Comparison of ENCODE assay signal across 40 mouse cellular contexts in genomic region chr15:101011352-101011751, GRCm38 (mm10). TPM values are rescaled to one million over a fixed set of nuclear protein-coding genes. Genes with fewer than 3 reads are reported as not detected.
DNase-seq lines count a peak whose midpoint lies in the region; ATAC-seq and TF ChIP-seq lines count a peak whose summit lies in the region.
"Had no signal": no experiment of that assay in that cellular context is flagged by ENCODE, and none has a peak within 500 bp of the region (broad histone marks: within the 10 kb centered on the region; RNA-seq: fewer than 3 reads in every experiment).

No protein-coding gene starts in this region.

- no peak for TF ChIP-seq RAD21 in CH12.LX (IDR thresholded peaks at IDR 0.05; ENCODE audit: low read depth, low read length)
- no peak for TF ChIP-seq RAD21 in MEL (IDR thresholded peaks at IDR 0.05; ENCODE audit: low read depth, low read length)

- no peaks in the 10 kb centered on the region for H3K79me2 ChIP-seq in CH12.LX (replicated peaks; ENCODE audit: control insufficient read depth, extremely low read depth, insufficient read depth, poor library complexity, severe bottlenecking)
- no peaks in the 10 kb centered on the region for H3K79me2 ChIP-seq in MEL (ENCODE audit: control insufficient read depth, insufficient read depth, low read length, poor library complexity)

- in situ Hi-C loops in CH12.LX (cut with MboI; ENCODE audit: low pct_ligation_motif_present, low pct_unique_long_range_greater_than_20kb, low sequenced_read_pairs), result no loop called here

- intact Hi-C loops in gastrocnemius, postnatal 14 days (cut with DNase I; ENCODE audit: low total_unique reads), result no loop called here

- H3K4me3 ChIP-seq in CH12.LX (replicated peaks in 1 of 3; ENCODE audit: low read depth in 2 of 3, low read length in 2 of 3, poor library complexity in 1 of 3) (no peak overlapping the region), MEL (ENCODE audit: control insufficient read depth in 1 of 2, insufficient read depth in 1 of 2, low read depth in 2 of 2, low read length in 2 of 2) (no peak overlapping the region)
- no peak overlapping the region for H3K4me3 ChIP-seq in forebrain, embryonic 11.5 days (ENCODE audit: low read depth, low read length)
- H3K4me3 ChIP-seq: embryonic facial prominence, embryonic 10.5 days; embryonic facial prominence, embryonic 13.5 days; erythroblast, embryonic 14.5 days; forebrain, embryonic 13.5 days; gastrocnemius, adult 2 months; heart, adult 2 months; heart, embryonic 10.5 days; heart, embryonic 13.5 days had no signal

- TF ChIP-seq EP300 in CH12.LX (IDR thresholded peaks at IDR 0.05; ENCODE audit: low read length) (no peak), MEL (IDR thresholded peaks at IDR 0.05; ENCODE audit: low read depth in 1 of 2, low read length in 2 of 2) (no peak)

- H3K36me3 ChIP-seq in CH12.LX (replicated peaks in 1 of 2; ENCODE audit: control insufficient read depth in 1 of 2, insufficient read depth in 1 of 2, low read length in 1 of 2) (no peaks in the 10 kb centered on the region), MEL (ENCODE audit: control insufficient read depth in 1 of 2, insufficient read depth in 2 of 2, low read length in 2 of 2) (no peaks in the 10 kb centered on the region)
- no peaks in the 10 kb centered on the region for H3K36me3 ChIP-seq in forebrain, embryonic 11.5 days (ENCODE audit: control insufficient read depth, insufficient read depth, low read length)
- H3K36me3 ChIP-seq: embryonic facial prominence, embryonic 13.5 days; heart, embryonic 10.5 days; heart, embryonic 13.5 days had no signal

- H3K27ac ChIP-seq in CH12.LX (ENCODE audit: insufficient read depth, low read depth) (no peak overlapping the region), MEL (ENCODE audit: control insufficient read depth, low read depth, low read length) (no peak overlapping the region)
- H3K27ac ChIP-seq in forebrain, embryonic 11.5 days (ENCODE audit: low read depth, low read length), result no peak overlapping the region
- H3K27ac ChIP-seq: embryonic facial prominence, embryonic 10.5 days; embryonic facial prominence, embryonic 13.5 days; forebrain, embryonic 13.5 days; gastrocnemius, adult 2 months; heart, adult 2 months; heart, embryonic 10.5 days; heart, embryonic 13.5 days; hindbrain, embryonic 14.5 days had no signal

- H3K27me3 ChIP-seq in CH12.LX (replicated peaks), result peaks cover 51% of the 10 kb centered on the region
- H3K27me3 ChIP-seq in MEL (ENCODE audit: control insufficient read depth in 1 of 2, insufficient read depth in 2 of 2, low read length in 2 of 2), result no peaks in the 10 kb centered on the region
- H3K27me3 ChIP-seq in forebrain, embryonic 11.5 days (ENCODE audit: control insufficient read depth, insufficient read depth, low read length), result no peaks in the 10 kb centered on the region
- H3K27me3 ChIP-seq: embryonic facial prominence, embryonic 13.5 days; forebrain, embryonic 13.5 days; Patski had no signal

- DNase-seq in 416B (ENCODE audit: low read depth) (peak; percentile 34), CH12.LX (ENCODE audit: extremely low read depth) (peak; percentile 50), MEL (ENCODE audit: low read depth, low spot score) (peak; percentile 47), WW6 (ENCODE audit: low read depth, low spot score) (peak; percentile 26)
- no peak for DNase-seq in gastrocnemius, postnatal 14 days
- DNase-seq in layer of hippocampus, adult 8-10 months (ENCODE audit: low spot score in 2 of 2), result no peak
- DNase-seq in forebrain, embryonic 11.5 days (ENCODE audit: low spot score), result no peak
- DNase-seq in right cerebral cortex, postnatal 4 days, result no peak
- DNase-seq: adrenal gland, adult 8-10 months; adrenal gland, postnatal 25 days; cerebellum, adult 11-12 months; cerebellum, adult 8-10 months; cerebellum, postnatal 10 days; cerebellum, postnatal 36 days; embryo, embryonic 11 days; gastrocnemius, adult 2 months; gastrocnemius, postnatal 25 days; heart, adult 2 months; heart, postnatal 14 days; heart, postnatal 4 days; kidney, adult 2 months had no signal

- TF ChIP-seq POLR2A in CH12.LX (IDR thresholded peaks at IDR 0.05; ENCODE audit: low read depth, low read length) (no peak), MEL (IDR thresholded peaks at IDR 0.05; ENCODE audit: control insufficient read depth in 1 of 2, insufficient read depth in 1 of 2, low read depth in 1 of 2, low read length in 2 of 2, poor library complexity in 1 of 2) (no peak)

- no peak overlapping the region for H3K9ac ChIP-seq in CH12.LX (ENCODE audit: insufficient read depth, low read depth)
- H3K9ac ChIP-seq in MEL (ENCODE audit: control insufficient read depth, low read depth, low read length, poor library complexity, severe bottlenecking), result no peak overlapping the region
- H3K9ac ChIP-seq in forebrain, embryonic 11.5 days (ENCODE audit: low read length), result no peak overlapping the region
- H3K9ac ChIP-seq: embryonic facial prominence, embryonic 13.5 days; forebrain, embryonic 13.5 days; heart, embryonic 13.5 days; hindbrain, embryonic 14.5 days had no signal

- H3K9me3 ChIP-seq in CH12.LX (replicated peaks; ENCODE audit: low read length), result no peaks in the 10 kb centered on the region
- H3K9me3 ChIP-seq in MEL (replicated peaks; ENCODE audit: insufficient read depth, low read length), result no peaks in the 10 kb centered on the region
- H3K9me3 ChIP-seq in forebrain, embryonic 11.5 days (ENCODE audit: control insufficient read depth, low read length), result no peaks in the 10 kb centered on the region
- H3K9me3 ChIP-seq: embryonic facial prominence, embryonic 10.5 days; embryonic facial prominence, embryonic 13.5 days; forebrain, embryonic 13.5 days; heart, embryonic 10.5 days; heart, embryonic 13.5 days had no signal

- WGBS in forebrain, embryonic 11.5 days, result 91% methylated on average over 6 of the region's 6 CpGs

- dilution Hi-C loops in CH12.LX (cut with MboI; ENCODE audit: extremely low pct_ligation_motif_present, extremely low pct_unique_long_range_greater_than_20kb, low sequenced_read_pairs), result no loop called here

- H3K4me2 ChIP-seq in CH12.LX (ENCODE audit: insufficient read depth, low read depth, poor library complexity, severe bottlenecking), result no peak overlapping the region
- no peak overlapping the region for H3K4me2 ChIP-seq in forebrain, embryonic 11.5 days (ENCODE audit: low read depth, low read length, severe bottlenecking)
- H3K4me2 ChIP-seq: embryonic facial prominence, embryonic 13.5 days; forebrain, embryonic 13.5 days; heart, embryonic 13.5 days; hindbrain, embryonic 14.5 days had no signal

- TF ChIP-seq CTCF in CH12.LX (conservative IDR thresholded peaks at IDR 0.05 in 1 of 2, IDR thresholded peaks at IDR 0.05 in 1 of 2; ENCODE audit: low read depth in 2 of 2, low read length in 2 of 2) (no peak), MEL (IDR thresholded peaks at IDR 0.05 in 2 of 3, conservative IDR thresholded peaks at IDR 0.05 in 1 of 3; ENCODE audit: control insufficient read depth in 1 of 3, insufficient read depth in 1 of 3, low read depth in 2 of 3, low read length in 3 of 3, poor library complexity in 1 of 3, severe bottlenecking in 1 of 3) (no peak)

- H3K4me1 ChIP-seq in CH12.LX (ENCODE audit: control insufficient read depth in 1 of 2, insufficient read depth in 2 of 2) (peaks cover 7 to 15% of the 10 kb centered on the region in 2 experiments), MEL (ENCODE audit: control insufficient read depth in 1 of 2, insufficient read depth in 2 of 2, low read length in 2 of 2) (peaks cover 0 to 6% of the 10 kb centered on the region in 2 experiments; a peak in 2 of 4 replicates)
- H3K4me1 ChIP-seq in forebrain, embryonic 11.5 days (replicated peaks; ENCODE audit: control insufficient read depth, insufficient read depth, low read length), result 0 out of 2 replicates have a peak, but pooled peaks cover 2% of the 10 kb centered on the region

- ATAC-seq in forebrain, embryonic 11.5 days (replicated peaks; ENCODE audit: low FRiP score), result no peak
- ATAC-seq: CD4-positive, CD25-positive, alpha-beta regulatory T cell, adult 4 months; forebrain, embryonic 13.5 days; forebrain, embryonic 16.5 days; intestine, postnatal 0 days; Patski had no signal

TF ChIP-seq in CH12.LX, 34 proteins besides CTCF, POLR2A, EP300 and RAD21 (continues in another document):
- no peak for TF ChIP-seq SMC3 (IDR thresholded peaks at IDR 0.05; ENCODE audit: low read depth, low read length)
- TF ChIP-seq MYC (IDR thresholded peaks at IDR 0.05; ENCODE audit: low read depth, low read length), result no peak
- TF ChIP-seq HCFC1 (IDR thresholded peaks at IDR 0.05; ENCODE audit: low read depth, low read length), result no peak
- no peak for TF ChIP-seq NRF1 (IDR thresholded peaks at IDR 0.05; ENCODE audit: low read depth, low read length)
- TF ChIP-seq E2F4 (IDR thresholded peaks at IDR 0.05; ENCODE audit: insufficient replicate concordance, low read depth, low read length), result no peak
- no peak for TF ChIP-seq ZMIZ1 (IDR thresholded peaks at IDR 0.05; ENCODE audit: low read depth, low read length)
- no peak for TF ChIP-seq SIN3A (IDR thresholded peaks at IDR 0.05; ENCODE audit: low read length)
- TF ChIP-seq MAFK (IDR thresholded peaks at IDR 0.05; ENCODE audit: insufficient replicate concordance, low read length), result no peak
- TF ChIP-seq ZNF384 (IDR thresholded peaks at IDR 0.05; ENCODE audit: low read depth, low read length), result no peak

TF ChIP-seq in MEL, 35 proteins besides CTCF, POLR2A, EP300 and RAD21 (continues in another document):
- no peak for TF ChIP-seq CHD2 (IDR thresholded peaks at IDR 0.05; ENCODE audit: low read length)
- TF ChIP-seq E2F4 (IDR thresholded peaks at IDR 0.05; ENCODE audit: borderline replicate concordance, low read depth, low read length), result no peak
- no peak for TF ChIP-seq MYC (IDR thresholded peaks at IDR 0.05; ENCODE audit: low read depth, low read length)
- TF ChIP-seq RCOR1 (IDR thresholded peaks at IDR 0.05; ENCODE audit: low read depth, low read length), result no peak
- TF ChIP-seq UBTF (IDR thresholded peaks at IDR 0.05; ENCODE audit: borderline replicate concordance, insufficient read depth, low read depth, low read length), result no peak
- no peak for TF ChIP-seq ELF1 (IDR thresholded peaks at IDR 0.05; ENCODE audit: low read depth, low read length)
- TF ChIP-seq POLR2AphosphoS5 (IDR thresholded peaks at IDR 0.05; ENCODE audit: borderline replicate concordance, low read depth, low read length), result no peak
- TF ChIP-seq MXI1 (IDR thresholded peaks at IDR 0.05; ENCODE audit: low read depth, low read length), result no peak
- no peak for TF ChIP-seq ZMIZ1 (IDR thresholded peaks at IDR 0.05; ENCODE audit: low read depth, low read length)
- no peak for TF ChIP-seq MEF2A (IDR thresholded peaks at IDR 0.05; ENCODE audit: extremely low read depth, insufficient replicate concordance, low read depth, low read length, poor library complexity, severe bottlenecking)

RNA-seq across cellular contexts. Expression of gene Gm47841, which starts 35.8 kb away (rescaled TPM):
- total RNA-seq in CH12.LX (2012; rRNA removed), result not detected in 2 replicates
- total RNA-seq in CH12.LX (2014; rRNA removed), result not detected in 2 replicates
- not detected in 2 replicates for polyA plus RNA-seq in CH12.LX (2012; ENCODE audit: insufficient read length, low read depth)
- not detected in 2 replicates for total RNA-seq in MEL (2012; rRNA removed)
- polyA plus RNA-seq in MEL (2012; ENCODE audit: insufficient read depth in 1 of 2, insufficient read length in 2 of 2, low read depth in 1 of 2, low replicate concordance in 2 of 2, missing spikeins in 1 of 2), result not detected
- total RNA-seq in gastrocnemius, postnatal 14 days (2021), result not detected
- total RNA-seq in layer of hippocampus, adult 8-10 months (2022), result not detected
- not detected in 2 replicates for polyA plus RNA-seq in forebrain, embryonic 11.5 days (2014; fragmentation: Nextera tagmentation; extraction: Ambion mirVana)
- total RNA-seq: adrenal gland, postnatal 25 days; gastrocnemius, adult 2 months; gastrocnemius, postnatal 25 days; granulocyte monocyte progenitor cell, adult 5-6 weeks; heart, adult 2 months; heart, postnatal 14 days had no signal
- polyA plus RNA-seq: brain, embryonic 14.5 days; C2C12; CD4-positive, CD25-positive, alpha-beta regulatory T cell, adult 4 months; cortical plate, adult 2 months; embryonic facial prominence, embryonic 10.5 days; embryonic facial prominence, embryonic 13.5 days; erythroblast, embryonic 14.5 days; forebrain, embryonic 13.5 days; forebrain, embryonic 16.5 days; frontal cortex, adult 2 months; heart, adult 2 months; heart, embryonic 10.5 days; heart, embryonic 13.5 days; heart, embryonic 16.5 days; hindbrain, embryonic 11.5 days; hindbrain, embryonic 14.5 days; intestine, embryonic 14.5 days; intestine, postnatal 0 days; kidney, adult 2 months had no signal

Comparison
In these comparisons a context has a peak if more than half of its experiments do, and no peak if none do; other contexts are left out.
1. DNase-seq: peak in 416B (single experiment), CH12.LX (single experiment), MEL (single experiment) and WW6 (single experiment); none in gastrocnemius, postnatal 14 days (single experiment), layer of hippocampus, adult 8-10 months (0 of 2), forebrain, embryonic 11.5 days (single experiment) and right cerebral cortex, postnatal 4 days (single experiment).